In genomic region chr10:84758200-84758468, GRCm38 (mm10) we compare ENCODE assay signal across 12 mouse cellular contexts. TPM values are rescaled to one million over a fixed set of nuclear protein-coding genes. Genes with fewer than 3 reads are reported as not detected.
DNase-seq lines count a peak whose midpoint lies in the region; ATAC-seq and TF ChIP-seq lines count a peak whose summit lies in the region.
"Had no signal": no experiment of that assay in that cellular context is flagged by ENCODE, and none has a peak within 500 bp of the region (broad histone marks: within the 10 kb centered on the region; RNA-seq: fewer than 3 reads in every experiment).

No protein-coding gene starts in this region.

- peak overlapping the region; percentile 10; the same call in 1 of the 2 replicates for H3K4me3 ChIP-seq in lung, embryonic 15.5 days
- peak overlapping the region; percentile 70 for H3K4me3 ChIP-seq in hindbrain, embryonic 11.5 days (ENCODE audit: low read depth, low read length)
- peak overlapping the region; percentile 68 for H3K4me3 ChIP-seq in midbrain, embryonic 12.5 days
- H3K4me3 ChIP-seq in neural tube, embryonic 15.5 days (replicated peaks) = peak overlapping the region; percentile 44
- H3K4me3 ChIP-seq in liver, postnatal 0 days (ENCODE audit: low read depth, low read length) = no peak overlapping the region

- TF ChIP-seq CTCF in liver, postnatal 0 days (IDR thresholded peaks at IDR 0.05; ENCODE audit: low read depth) = no peak

- H3K4me1 ChIP-seq in lung, embryonic 15.5 days = peaks cover 41% of the 10 kb centered on the region
- peaks cover 8% of the 10 kb centered on the region for H3K4me1 ChIP-seq in hindbrain, embryonic 11.5 days (replicated peaks; ENCODE audit: control insufficient read depth, insufficient read depth, low read length)
- peaks cover 75% of the 10 kb centered on the region for H3K4me1 ChIP-seq in midbrain, embryonic 12.5 days
- H3K4me1 ChIP-seq in neural tube, embryonic 15.5 days = peaks cover 61% of the 10 kb centered on the region
- H3K4me1 ChIP-seq in liver, postnatal 0 days (ENCODE audit: insufficient read depth) = peaks cover 18% of the 10 kb centered on the region

- H3K27me3 ChIP-seq in lung, embryonic 15.5 days = peaks cover 99% of the 10 kb centered on the region
- H3K27me3 ChIP-seq in hindbrain, embryonic 11.5 days (ENCODE audit: control insufficient read depth, insufficient read depth, low read length) = peaks cover 27% of the 10 kb centered on the region
- H3K27me3 ChIP-seq in midbrain, embryonic 12.5 days = peaks cover 38% of the 10 kb centered on the region
- peaks cover 56% of the 10 kb centered on the region for H3K27me3 ChIP-seq in neural tube, embryonic 15.5 days (replicated peaks)
- H3K27me3 ChIP-seq in liver, postnatal 0 days (ENCODE audit: insufficient read depth, low read length) = peaks cover 98% of the 10 kb centered on the region

- TF ChIP-seq EP300 in liver, postnatal 0 days (IDR thresholded peaks at IDR 0.05; ENCODE audit: low read depth) = no peak

- H3K27ac ChIP-seq in lung, embryonic 15.5 days = no peak overlapping the region
- peak overlapping the region; percentile 65; the same call in 1 of the 2 replicates for H3K27ac ChIP-seq in hindbrain, embryonic 11.5 days (ENCODE audit: low read depth, low read length)
- peak overlapping the region; percentile 93 for H3K27ac ChIP-seq in midbrain, embryonic 12.5 days (replicated peaks)
- H3K27ac ChIP-seq in neural tube, embryonic 15.5 days (replicated peaks) = peak overlapping the region; percentile 61; the same call in 1 of the 2 replicates
- H3K27ac ChIP-seq in liver, postnatal 0 days (ENCODE audit: low read depth) = no peak overlapping the region

- H3K36me3 ChIP-seq in lung, embryonic 15.5 days = no peaks in the 10 kb centered on the region
- no peaks in the 10 kb centered on the region for H3K36me3 ChIP-seq in hindbrain, embryonic 11.5 days (ENCODE audit: control insufficient read depth, insufficient read depth, low read length)
- H3K36me3 ChIP-seq in midbrain, embryonic 12.5 days = no peaks in the 10 kb centered on the region; the same call in 1 of the 2 replicates
- no peaks in the 10 kb centered on the region for H3K36me3 ChIP-seq in neural tube, embryonic 15.5 days
- no peaks in the 10 kb centered on the region for H3K36me3 ChIP-seq in liver, postnatal 0 days (replicated peaks; ENCODE audit: insufficient read depth, low read length)

- no peaks in the 10 kb centered on the region for H3K9me3 ChIP-seq in lung, embryonic 15.5 days
- no peaks in the 10 kb centered on the region for H3K9me3 ChIP-seq in hindbrain, embryonic 11.5 days (ENCODE audit: control insufficient read depth, low read length)
- no peaks in the 10 kb centered on the region for H3K9me3 ChIP-seq in midbrain, embryonic 12.5 days
- H3K9me3 ChIP-seq in neural tube, embryonic 15.5 days (replicated peaks) = no peaks in the 10 kb centered on the region
- H3K9me3 ChIP-seq in liver, postnatal 0 days (ENCODE audit: low read length) = no peaks in the 10 kb centered on the region

- no peak for ATAC-seq in lung, embryonic 15.5 days (ENCODE audit: borderline replicate concordance, extremely low read depth, low FRiP score, low TSS enrichment)
- no peak for ATAC-seq in hindbrain, embryonic 11.5 days (ENCODE audit: low FRiP score)
- no peak for ATAC-seq in midbrain, embryonic 12.5 days (ENCODE audit: low FRiP score, low read depth)
- no peak for ATAC-seq in neural tube, embryonic 15.5 days (ENCODE audit: low FRiP score)
- ATAC-seq in liver, postnatal 0 days = no peak

- no peak overlapping the region for H3K9ac ChIP-seq in lung, embryonic 15.5 days
- H3K9ac ChIP-seq in hindbrain, embryonic 11.5 days (ENCODE audit: low read depth, low read length) = peak overlapping the region; percentile 88
- peak overlapping the region; percentile 86 for H3K9ac ChIP-seq in midbrain, embryonic 12.5 days (replicated peaks)
- peak overlapping the region; percentile 18; the same call in 1 of the 2 replicates for H3K9ac ChIP-seq in neural tube, embryonic 15.5 days (replicated peaks)
- H3K9ac ChIP-seq in liver, postnatal 0 days (replicated peaks) = no peak overlapping the region

- H3K4me2 ChIP-seq in lung, embryonic 15.5 days = no peak overlapping the region
- H3K4me2 ChIP-seq in hindbrain, embryonic 11.5 days (replicated peaks; ENCODE audit: low read depth, low read length) = peak overlapping the region; percentile 80
- peak overlapping the region; percentile 73 for H3K4me2 ChIP-seq in midbrain, embryonic 12.5 days (replicated peaks)
- peak overlapping the region; percentile 87 for H3K4me2 ChIP-seq in neural tube, embryonic 15.5 days
- no peak overlapping the region for H3K4me2 ChIP-seq in liver, postnatal 0 days (ENCODE audit: low read depth, low read length)

- no peak for DNase-seq in lung, postnatal 10 days
- no peak for DNase-seq in hindbrain, embryonic 11.5 days (ENCODE audit: low spot score)
- DNase-seq in right cerebral cortex, postnatal 10 days (ENCODE audit: low spot score in 2 of 2) = no peak
- DNase-seq in liver, postnatal 0 days = no peak
- DNase-seq in kidney, postnatal 25 days = no peak
- DNase-seq: cerebellum, adult 11-12 months; gastrocnemius, postnatal 25 days; liver had no signal

- 9% methylated on average over 5 of the region's 5 CpGs for WGBS in lung, embryonic 15.5 days
- 4% methylated on average over 5 of the region's 5 CpGs for WGBS in hindbrain, embryonic 11.5 days
- 0% methylated on average over 5 of the region's 5 CpGs for WGBS in midbrain, embryonic 12.5 days
- WGBS in neural tube, embryonic 15.5 days = 9% methylated on average over 5 of the region's 5 CpGs
- WGBS in liver, postnatal 0 days (ENCODE audit: insufficient replicate concordance) = 3% methylated on average over 5 of the region's 5 CpGs

RNA-seq across cellular contexts. Expression of gene Rfx4, which starts 2.3 kb away (rescaled TPM):
- polyA plus RNA-seq in lung, embryonic 15.5 days (2015; fragmentation: Nextera tagmentation; extraction: Ambion mirVana) = not detected in 2 replicates
- polyA plus RNA-seq in hindbrain, embryonic 11.5 days (2014; fragmentation: Nextera tagmentation; extraction: Ambion mirVana) = 65.9 and 66.5 TPM in 2 replicates
- polyA plus RNA-seq in midbrain, embryonic 12.5 days (2016; fragmentation: Nextera tagmentation; extraction: Ambion mirVana) = 53.5 and 56.0 TPM in 2 replicates
- polyA plus RNA-seq in neural tube, embryonic 15.5 days (2015; fragmentation: Nextera tagmentation; extraction: Ambion mirVana) = 15.9 and 16.6 TPM in 2 replicates
- polyA plus RNA-seq in liver, postnatal 0 days (2015; fragmentation: Nextera tagmentation; extraction: Ambion mirVana) = not detected in 2 replicates
- polyA plus RNA-seq: intestine, embryonic 14.5 days had no signal

Comparison
In these comparisons a context has a peak if more than half of its experiments do, and no peak if none do; other contexts are left out.
1. H3K27ac ChIP-seq: peak in hindbrain, embryonic 11.5 days (single experiment), midbrain, embryonic 12.5 days (single experiment) and neural tube, embryonic 15.5 days (single experiment); none in lung, embryonic 15.5 days (single experiment) and liver, postnatal 0 days (single experiment).
2. H3K4me2 ChIP-seq: peak in hindbrain, embryonic 11.5 days (single experiment), midbrain, embryonic 12.5 days (single experiment) and neural tube, embryonic 15.5 days (single experiment); none in lung, embryonic 15.5 days (single experiment) and liver, postnatal 0 days (single experiment).
3. H3K9ac ChIP-seq: peak in hindbrain, embryonic 11.5 days (single experiment), midbrain, embryonic 12.5 days (single experiment) and neural tube, embryonic 15.5 days (single experiment); none in lung, embryonic 15.5 days (single experiment) and liver, postnatal 0 days (single experiment).
4. RNA of gene Rfx4, which starts 2.3 kb away (polyA plus RNA-seq): 65.9 to 66.5 TPM in hindbrain, embryonic 11.5 days, 53.5 to 56.0 TPM in midbrain, embryonic 12.5 days and 15.9 to 16.6 TPM in neural tube, embryonic 15.5 days; not detected in liver, postnatal 0 days and not detected in lung, embryonic 15.5 days; every median in the first group is over 10 times any median in the second.